Mouse (Mus musculus) ES-Bruce4 (cell line): ENCODE measurements around the gene Sptbn4.

ENCODE experiments used
- CTCF ChIP-seq: IDR thresholded peaks from one replicate; pipeline ENCODE4 v1.8.1; 2011; ENCODE audit warnings: low read depth, low read length
- POLR2A ChIP-seq: IDR thresholded peaks from one replicate; pipeline ENCODE4 v1.8.1; 2011; ENCODE audit warnings: low read length; ENCODE audit not compliant: insufficient read depth

DNA sequence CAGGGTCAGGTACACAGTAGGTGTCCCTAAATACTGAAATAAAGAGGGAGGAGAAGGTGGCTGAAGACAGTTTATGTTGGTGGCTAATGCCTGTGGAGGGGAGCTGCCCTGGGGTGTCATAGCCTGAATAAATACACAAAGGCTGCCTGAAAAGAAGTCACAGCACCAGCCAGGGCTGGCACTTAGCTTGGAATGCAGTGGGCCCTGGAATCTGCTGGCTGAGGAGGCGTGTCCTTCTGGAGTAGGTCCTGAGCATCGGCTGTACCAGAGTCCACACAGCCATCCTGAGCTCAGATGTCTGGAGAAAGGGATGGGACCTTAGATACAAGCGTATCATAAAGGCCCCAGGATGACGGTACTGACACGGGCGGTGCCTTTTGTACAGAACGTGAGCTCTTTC, 44.4 kb upstream of the Sptbn4 start:
- TF ChIP-seq CTCF (no peak), POLR2A (no peak)
